Mouse (Mus musculus) CD8-positive naive resting alpha-beta T cell, adult 57 days (primary cell): ENCODE data around the gene Ntf5. TPM values are rescaled to one million over a fixed set of nuclear protein-coding genes. Genes with fewer than 3 reads are reported as not detected.

ENCODE experiments used
- total RNA-seq: library from RNA; stranded (reverse); gene quantifications from one replicate; pipeline ENCODE4 v1.2.4, GENCODE M21; 2023

The Ntf5 gene
- total RNA-seq, result not detected

GRCm38 (mm10) chr7:45413113-45413863 is at the start of gene Ntf5:
Gene Ntf5, plus strand, starts transcription at chr7:45413695.

GRCm38 (mm10) chr7:45366652-45367019 is 46.9 kb upstream of the Ntf5 start, which contains the start of gene Ppfia3:
Gene Ppfia3, minus strand, starts transcription at chr7:45367019.

GRCm38 (mm10) chr7:45370475-45371311 is 42.8 kb upstream of the Ntf5 start, which contains the start of gene Lin7b:
Gene Lin7b, minus strand, starts transcription at chr7:45370583.

GRCm38 (mm10) chr7:45395578-45396336 is 17.7 kb upstream of the Ntf5 start, which contains the start of gene Snrnp70:
Gene Snrnp70, minus strand, starts transcription at chr7:45395742.

GRCm38 (mm10) chr7:45405091-45406075 is 8.1 kb upstream of the Ntf5 start, which contains the start of gene Kcna7:
Gene Kcna7, plus strand, starts transcription at chr7:45405653.

GRCm38 (mm10) chr7:45420615-45420919 is 7.1 kb downstream of the Ntf5 start, which contains the start of gene Lhb:
Gene Lhb, plus strand, starts transcription at chr7:45420820.

GRCm38 (mm10) chr7:45434203-45435015 is 20.9 kb downstream of the Ntf5 start, which contains the start of gene Gys1:
Gene Gys1, plus strand, starts transcription at chr7:45434844.

GRCm38 (mm10) chr7:45437521-45438276 is 24.2 kb downstream of the Ntf5 start, which contains the start of gene Ruvbl2:
Gene Ruvbl2, minus strand, starts transcription at chr7:45438096.

GRCm38 (mm10) chr7:45459564-45460140 is 46.2 kb downstream of the Ntf5 start, which contains the start of gene Ftl1:
Gene Ftl1, minus strand, starts transcription at chr7:45459884.

GRCm38 (mm10) chr7:45466283-45467089 is 53.0 kb downstream of the Ntf5 start, which contains the start of gene Bax:
Gene Bax, minus strand, starts transcription at chr7:45466898.

Other genes with a start within 250 kb of the Ntf5 start
- gene Slc17a7, start 249.7 kb upstream of the Ntf5 start, total RNA-seq, result not detected
- gene Gfy, start 234.1 kb upstream of the Ntf5 start, total RNA-seq, result not detected
- gene Pth2, start 232.7 kb upstream of the Ntf5 start, total RNA-seq, result not detected
- gene Ccdc155, start 208.8 kb upstream of the Ntf5 start, total RNA-seq, result 0.83 TPM
- gene Dkkl1, start 201.5 kb upstream of the Ntf5 start, total RNA-seq, result not detected
- gene Tead2, start 197.9 kb upstream of the Ntf5 start, total RNA-seq, result not detected
- gene Cd37, start 174.6 kb upstream of the Ntf5 start, total RNA-seq, result 321 TPM
- not detected for gene Slc6a16, start 172.6 kb upstream of the Ntf5 start, total RNA-seq
- not detected for gene Slc6a21, start 136.2 kb upstream of the Ntf5 start, total RNA-seq
- gene Trpm4, start 79.9 kb upstream of the Ntf5 start, total RNA-seq, result 7.7 TPM
- gene Hrc, start 78.4 kb upstream of the Ntf5 start, total RNA-seq, result not detected
- 0.21 TPM for gene Ppfia3, start 46.7 kb upstream of the Ntf5 start, total RNA-seq
- gene Lin7b, start 43.1 kb upstream of the Ntf5 start, total RNA-seq, result 1.3 TPM
- gene Snrnp70, start 18.0 kb upstream of the Ntf5 start, total RNA-seq, result 624 TPM
- gene Kcna7, start 8.0 kb upstream of the Ntf5 start, total RNA-seq, result not detected
- not detected for gene Lhb, start 7.1 kb downstream of the Ntf5 start, total RNA-seq
- 10.5 TPM for gene Gys1, start 21.1 kb downstream of the Ntf5 start, total RNA-seq
- gene Ruvbl2, start 24.4 kb downstream of the Ntf5 start, total RNA-seq, result 51.4 TPM
- gene Ftl1, start 46.2 kb downstream of the Ntf5 start, total RNA-seq, result 405 TPM
- 82.1 TPM for gene Bax, start 53.2 kb downstream of the Ntf5 start, total RNA-seq
- not detected for gene Tulp2, start 68.2 kb downstream of the Ntf5 start, total RNA-seq
- gene Gm45808, start 73.1 kb downstream of the Ntf5 start, total RNA-seq, result not detected
- gene Dhdh, start 75.1 kb downstream of the Ntf5 start, total RNA-seq, result 1.1 TPM
- 78.1 TPM for gene Nucb1, start 96.7 kb downstream of the Ntf5 start, total RNA-seq
- 996 TPM for gene Ppp1r15a, start 112.6 kb downstream of the Ntf5 start, total RNA-seq
- gene Plekha4, start 112.6 kb downstream of the Ntf5 start, total RNA-seq, result 0.77 TPM
- not detected for gene Hsd17b14, start 141.2 kb downstream of the Ntf5 start, total RNA-seq
- gene Bcat2, start 156.5 kb downstream of the Ntf5 start, total RNA-seq, result 29.1 TPM
- not detected for gene Fgf21, start 201.8 kb downstream of the Ntf5 start, total RNA-seq
- gene Fut1, start 203.6 kb downstream of the Ntf5 start, total RNA-seq, result 0.18 TPM
- gene Izumo1, start 208.1 kb downstream of the Ntf5 start, total RNA-seq, result 0.28 TPM
- 0.52 TPM for gene Rasip1, start 213.8 kb downstream of the Ntf5 start, total RNA-seq
- gene Mamstr, start 226.3 kb downstream of the Ntf5 start, total RNA-seq, result not detected